Mouse (Mus musculus) liver, embryonic 14.5 days (tissue): ENCODE measurements around the gene Kcnj8.

ENCODE experiments used
- CTCF ChIP-seq: IDR thresholded peaks from 2 replicates; pipeline ENCODE4 v1.5.1; 2016; ENCODE audit warnings: antibody characterized with exemption, low read depth, control low read depth
- EP300 ChIP-seq: IDR thresholded peaks from 2 replicates; pipeline ENCODE4 v1.6.1; 2016; ENCODE audit warnings: antibody characterized with exemption, low read depth

DNA sequence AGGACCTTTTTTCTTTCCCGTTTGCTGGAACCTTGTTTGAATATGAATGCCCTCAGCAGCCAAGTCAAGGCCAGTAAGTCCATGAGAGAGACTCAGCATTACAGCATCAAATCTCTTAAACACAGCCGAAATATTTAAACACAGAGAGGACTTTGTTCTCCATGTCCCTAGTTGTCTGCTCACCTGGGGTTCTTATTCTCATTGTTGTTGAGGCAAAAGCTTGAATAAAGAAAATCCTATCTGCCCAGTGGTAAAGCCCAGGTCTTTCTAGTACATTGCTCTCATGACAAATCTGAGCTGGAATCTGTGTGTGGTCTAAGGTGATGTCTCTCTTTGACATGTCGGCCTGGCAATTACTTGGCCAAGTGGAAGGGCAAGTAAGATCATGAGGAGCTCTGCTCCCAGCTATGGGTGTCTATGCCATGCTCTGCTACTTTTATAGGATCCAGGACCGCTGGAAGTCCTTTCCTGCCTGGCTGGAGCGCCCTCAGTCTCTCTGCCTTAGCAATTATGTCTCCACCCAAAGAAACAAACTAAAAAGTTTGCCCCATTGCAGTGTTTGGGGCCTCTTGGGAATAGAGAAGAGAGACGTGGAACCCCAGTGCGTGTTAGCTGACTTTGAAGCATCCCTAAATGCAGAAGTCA, 2.6 kb downstream of the Kcnj8 start:
- TF ChIP-seq EP300 (no peak), CTCF (no peak)
